Mouse (Mus musculus) urinary bladder, postnatal 36 days (tissue): ENCODE measurements at regions not wholly inside any gene's neighbourhood (a gene's known extent, or its start where the extent isn't known, plus 50 kb on each side); places are given as distances from the start of the nearest gene placed in this dataset.

Experiments
- DNase-seq, 2 experiments: peaks; one replicate each; pipeline ENCODE4 v3.0.0; 2022; ENCODE audit warnings: low spot score in 2 of 2, mixed read lengths in 1 of 2

DNA sequence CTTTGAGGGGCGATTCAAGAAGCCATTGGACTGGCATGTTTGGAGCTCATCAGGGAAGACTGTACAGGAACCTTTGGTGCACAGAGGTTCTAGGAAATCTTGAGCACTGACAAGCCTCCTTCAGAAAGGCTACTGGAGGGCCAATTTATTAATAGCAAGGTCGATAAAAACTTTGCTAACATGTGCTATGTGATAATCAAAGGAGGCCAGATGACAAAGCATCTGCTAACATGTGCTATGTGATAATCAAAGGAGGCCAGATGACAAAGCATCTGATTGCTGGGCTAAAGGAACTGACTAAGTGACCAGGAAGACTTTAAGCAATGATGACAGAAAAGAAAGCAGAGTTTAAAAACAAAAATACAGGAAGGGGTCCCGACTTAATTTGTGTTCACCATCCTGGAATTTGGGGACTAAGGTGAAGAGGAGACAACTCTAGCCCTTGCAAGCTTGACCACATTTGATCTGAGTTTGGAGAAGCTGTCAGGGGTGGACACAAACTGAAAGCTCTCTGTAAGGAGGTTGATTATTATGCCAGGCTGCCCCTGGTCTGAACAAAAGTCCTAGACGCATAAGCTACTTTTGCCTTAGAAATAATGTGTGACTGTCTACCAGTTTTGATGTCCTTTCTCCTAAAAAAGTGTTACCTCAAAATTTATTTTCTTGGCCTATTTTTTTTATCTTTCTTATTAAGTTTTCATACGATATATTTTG, 455.5 kb upstream of the Fam92a start:
- DNase-seq: no peak

DNA sequence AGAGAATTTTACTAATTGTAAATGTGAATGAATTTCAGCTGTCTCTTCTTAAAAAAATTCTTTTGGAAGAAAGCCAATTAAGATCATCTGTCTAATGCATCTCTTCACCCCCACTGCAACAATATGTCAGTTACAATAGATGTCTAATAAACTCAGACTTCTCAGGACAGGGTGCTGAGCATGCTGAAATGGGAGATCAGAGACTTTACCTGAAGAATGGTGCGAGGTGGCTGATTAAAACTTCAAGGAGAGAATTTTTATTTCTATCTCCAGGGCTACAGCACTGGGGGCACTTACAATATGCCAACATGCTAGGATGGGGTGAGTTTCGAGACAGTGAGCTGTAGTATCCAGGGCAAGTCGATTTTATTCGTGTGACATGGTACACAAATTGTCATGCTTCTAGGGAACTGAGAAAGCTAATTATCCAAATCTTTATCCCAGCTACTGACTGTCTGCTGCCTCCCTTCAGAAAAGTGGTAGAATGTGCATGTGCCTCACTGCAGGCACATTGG, 449.0 kb upstream of the Fam92a start:
- no peak for DNase-seq

DNA sequence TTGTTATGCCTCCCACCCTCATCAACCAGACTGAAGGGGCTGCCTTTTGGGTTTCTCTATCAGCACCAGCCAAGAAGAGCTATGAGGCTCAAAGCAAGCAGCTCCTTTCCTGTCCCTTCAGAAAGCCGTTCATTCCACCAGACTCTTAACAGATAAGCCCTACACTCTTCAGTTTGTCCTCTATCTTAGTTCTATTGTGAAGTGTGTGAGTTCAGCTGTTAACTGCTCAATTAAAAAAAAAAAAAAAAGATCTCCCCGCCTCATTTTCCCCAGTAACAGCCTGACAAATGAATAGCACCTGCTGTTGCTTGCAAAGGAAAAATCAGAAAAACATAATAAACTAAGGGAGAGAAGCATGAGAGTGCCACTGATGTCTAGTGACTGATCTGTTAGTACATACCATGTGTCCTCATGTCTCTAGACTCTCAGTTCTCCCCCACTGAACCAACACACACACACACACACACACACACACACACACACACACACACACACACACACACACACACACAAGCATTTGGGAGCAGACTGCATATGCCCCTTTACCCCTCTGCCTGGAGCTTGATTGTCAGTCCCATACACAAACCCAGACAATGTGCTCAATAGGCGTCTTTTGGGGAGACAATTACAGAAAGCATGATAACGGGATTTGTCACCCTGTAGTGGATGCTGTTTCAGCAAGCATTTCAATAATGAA, 448.4 kb upstream of the Fam92a start:
- no peak for DNase-seq

DNA sequence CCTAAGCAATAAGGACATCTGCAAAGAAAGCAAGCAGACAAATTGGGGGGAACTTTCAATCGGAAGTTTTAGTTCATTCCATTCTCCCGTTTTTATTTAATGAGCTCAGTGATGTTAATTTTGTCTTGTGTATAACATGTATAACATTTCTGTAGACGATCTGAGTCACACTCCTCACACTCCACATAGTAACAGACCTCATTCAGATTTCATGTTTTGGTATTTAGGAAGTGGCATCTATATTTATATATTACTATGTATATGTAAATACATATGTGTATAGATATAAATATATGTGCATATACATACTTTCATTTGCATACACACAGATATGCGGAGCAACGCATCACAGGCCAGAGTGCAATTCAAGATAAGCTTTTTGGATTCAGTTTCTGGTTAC, 444.9 kb upstream of the Fam92a start:
- DNase-seq: no peak

DNA sequence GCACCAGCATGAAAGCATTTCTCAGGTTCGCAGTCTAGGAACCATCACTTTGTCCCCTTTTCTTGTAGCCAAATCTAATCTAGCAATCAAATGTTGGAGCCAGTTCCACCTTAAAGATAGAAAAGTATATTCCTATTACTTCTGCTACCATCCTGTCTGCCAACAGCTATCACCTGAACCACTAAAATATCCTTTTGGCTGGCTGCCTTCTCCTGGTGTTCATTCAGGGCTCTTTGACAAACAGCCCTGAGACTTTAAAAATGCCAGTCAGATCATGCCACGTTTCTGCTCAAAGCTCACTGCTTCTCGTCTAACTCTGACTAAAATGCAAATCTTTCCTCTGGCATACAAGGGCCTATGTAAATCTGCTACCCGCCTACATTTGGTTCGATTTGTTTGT, 439.7 kb upstream of the Fam92a start:
- DNase-seq: no peak

DNA sequence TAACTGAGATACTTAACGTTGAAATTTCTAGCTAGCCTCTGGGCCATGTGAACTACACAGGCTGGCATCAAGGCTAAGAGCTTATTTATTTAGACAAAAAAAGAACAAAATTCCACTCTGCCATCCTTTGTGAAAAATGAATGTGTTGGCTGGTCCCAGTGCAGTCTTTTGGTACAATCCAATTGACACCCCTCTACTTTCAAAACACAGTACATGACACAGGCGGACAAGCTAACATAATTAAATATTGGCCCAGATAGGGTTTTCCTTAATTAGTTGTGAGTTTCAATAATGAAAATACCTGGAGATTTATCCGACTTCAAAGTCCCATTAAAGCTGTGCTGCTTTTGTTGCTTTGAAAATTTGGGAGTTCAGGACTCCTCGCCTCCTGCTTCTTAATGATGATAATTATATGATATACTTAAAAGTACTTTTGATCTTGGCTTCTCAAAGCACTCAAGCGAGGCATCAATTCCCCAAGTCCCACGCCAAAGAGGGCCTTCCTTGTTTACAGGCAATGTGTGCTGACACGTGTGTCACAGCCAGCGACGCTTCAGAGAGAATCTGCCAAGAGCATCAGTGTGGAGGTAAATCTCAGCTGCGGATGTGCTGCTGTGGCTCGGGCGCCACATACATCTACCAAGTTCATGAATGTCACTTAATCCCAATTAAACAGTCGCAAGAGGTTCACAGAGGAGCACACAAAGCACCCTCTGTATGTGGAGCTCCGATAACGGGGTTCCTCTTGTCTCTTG, 429.5 kb upstream of the Fam92a start:
- no peak for DNase-seq

DNA sequence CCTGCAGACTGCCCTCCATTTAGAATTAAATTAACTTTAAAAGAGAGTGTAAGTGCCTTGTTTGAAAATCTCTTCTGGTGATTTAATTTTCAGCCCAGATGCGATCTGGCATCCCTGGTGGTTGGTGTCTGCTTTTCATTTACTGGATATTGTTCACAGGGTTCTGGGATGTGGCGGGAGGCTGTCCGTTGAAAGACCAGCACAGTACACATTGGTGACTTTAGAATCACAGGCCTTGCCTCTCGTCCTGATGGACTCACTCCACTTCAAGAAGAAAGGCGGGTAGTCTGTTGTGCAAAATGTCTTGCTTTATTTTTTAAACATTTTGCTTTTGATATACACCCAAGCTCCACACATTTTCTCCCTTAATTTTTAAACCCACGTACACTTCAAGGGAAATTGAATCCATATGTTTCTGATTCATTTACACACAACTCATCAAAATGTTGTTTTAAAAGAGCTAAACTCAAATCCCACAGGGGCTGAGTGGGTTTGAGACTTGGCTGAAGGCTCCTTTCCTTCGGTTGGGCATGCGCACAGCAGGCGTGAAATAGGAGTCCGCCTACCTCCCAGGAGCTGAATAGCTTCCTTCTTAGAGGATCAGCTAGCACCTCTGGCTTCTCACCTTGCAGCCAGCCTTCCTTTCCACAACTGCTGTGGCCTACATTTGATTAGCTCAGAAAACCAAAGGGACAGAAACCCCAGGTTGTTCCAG, 424.1 kb upstream of the Fam92a start:
- no peak for DNase-seq

DNA sequence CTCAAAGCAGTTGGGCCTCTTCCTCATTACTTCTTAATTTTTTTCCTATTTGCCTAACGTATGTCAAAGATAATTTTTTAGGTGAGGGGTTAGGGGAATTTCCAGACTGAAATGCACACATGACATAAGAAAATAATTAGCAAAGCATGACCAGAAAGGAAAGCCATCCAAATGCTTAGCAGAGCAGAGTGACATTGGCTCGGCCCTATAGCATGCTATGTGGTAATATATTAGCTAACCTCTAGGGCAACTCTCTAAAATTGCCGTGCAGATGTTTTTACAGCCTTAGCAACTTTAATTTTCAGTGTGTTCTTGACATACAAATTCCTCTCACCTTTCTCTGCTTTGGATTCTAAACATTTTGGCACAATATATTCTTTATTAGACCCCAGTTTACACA, 421.2 kb upstream of the Fam92a start:
- no peak for DNase-seq

DNA sequence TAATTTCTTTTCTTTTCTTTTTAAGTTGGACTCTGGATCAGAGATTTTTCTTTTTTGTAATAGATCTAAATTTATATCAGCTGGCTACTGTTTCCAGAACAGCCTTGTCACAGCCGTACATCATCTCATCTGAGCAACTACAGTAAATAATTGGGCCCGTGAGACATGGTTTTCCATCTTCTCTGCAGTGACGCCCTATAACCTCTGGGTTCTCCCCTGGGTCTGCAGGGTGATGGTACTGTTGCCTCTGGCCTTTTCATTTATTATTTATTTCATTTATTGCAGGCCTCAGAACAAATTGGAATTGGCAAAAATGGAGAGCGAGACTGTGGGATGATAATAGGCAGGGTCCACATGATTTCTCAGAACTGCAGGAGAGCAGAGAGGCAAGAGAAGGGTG, 406.3 kb upstream of the Fam92a start:
- no peak for DNase-seq

DNA sequence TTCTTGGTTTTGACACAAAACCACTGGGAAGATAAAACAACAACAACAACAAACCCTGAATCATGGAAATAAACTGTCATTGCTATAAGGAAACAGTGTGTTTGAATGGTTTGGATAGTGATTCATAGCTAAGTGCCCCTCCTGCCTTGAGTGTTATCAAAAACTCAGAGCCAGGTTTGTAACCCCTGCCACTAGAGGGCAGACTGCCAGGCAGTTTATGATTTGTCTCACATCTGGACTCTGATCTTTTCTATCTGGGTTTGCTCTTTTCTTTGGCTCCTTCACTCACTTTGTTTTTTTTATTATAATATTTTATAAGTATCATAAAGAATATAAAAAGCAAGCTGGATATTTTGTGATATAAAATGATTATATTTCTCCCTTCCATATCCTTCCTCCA, 400.1 kb upstream of the Fam92a start:
- no peak for DNase-seq

DNA sequence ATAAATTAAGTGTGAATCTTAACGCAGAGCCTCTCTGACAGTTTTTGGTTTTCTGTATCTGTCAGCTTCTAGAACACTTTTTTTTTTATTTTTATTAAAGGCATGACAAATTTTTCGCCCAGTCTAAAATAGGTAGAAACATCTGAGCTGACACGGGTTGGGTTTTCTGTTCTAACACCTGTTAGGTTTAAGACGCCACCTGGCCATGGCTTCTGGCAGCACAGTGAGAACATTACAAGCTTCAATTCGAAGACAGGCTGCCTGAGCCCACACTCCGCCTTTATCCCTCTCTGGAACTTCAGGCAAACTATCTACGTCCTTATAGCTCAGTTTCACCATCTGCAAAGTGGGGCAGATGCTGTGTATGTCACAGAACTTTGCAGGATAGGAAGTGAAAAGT, 398.9 kb upstream of the Fam92a start:
- DNase-seq: no peak

DNA sequence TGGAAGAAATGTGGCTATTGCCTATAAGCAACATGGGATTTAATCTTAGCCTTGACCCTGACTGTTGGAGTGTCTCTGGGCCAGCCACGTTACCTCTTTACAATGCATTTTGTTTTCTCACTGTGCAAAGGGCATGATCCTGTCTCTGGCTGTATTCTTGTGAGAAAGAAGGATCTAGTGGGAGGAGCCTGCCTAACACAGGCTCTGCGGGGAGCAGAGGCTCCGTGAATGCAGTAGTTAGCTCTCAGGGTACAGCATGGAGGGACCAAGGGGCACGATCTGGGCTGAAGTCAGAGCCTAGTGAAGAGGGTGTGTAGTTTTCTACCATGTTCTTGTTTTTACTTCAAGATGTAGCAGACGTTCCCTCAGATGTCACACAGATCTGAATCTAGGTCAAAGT, 395.8 kb upstream of the Fam92a start:
- DNase-seq: no peak

DNA sequence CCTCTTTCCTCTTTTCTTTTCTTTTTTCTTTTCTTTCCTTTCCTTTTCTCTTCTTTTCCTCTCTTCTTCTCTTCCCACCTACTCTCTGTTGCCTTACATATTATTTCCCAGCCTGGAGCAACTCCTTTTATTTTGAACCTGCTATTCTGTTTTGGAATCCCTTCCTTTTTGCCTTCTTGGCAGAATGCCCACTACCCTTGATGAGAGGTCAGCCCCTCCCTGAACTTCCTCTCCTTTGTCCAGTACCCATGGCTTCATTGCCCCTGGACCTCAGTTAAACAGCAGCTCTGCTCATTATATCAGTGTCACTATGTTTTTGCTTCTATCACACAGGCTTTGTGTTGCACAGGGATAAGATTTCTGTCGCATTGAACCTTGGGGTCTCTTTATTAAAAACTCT, 391.2 kb upstream of the Fam92a start:
- no peak for DNase-seq

DNA sequence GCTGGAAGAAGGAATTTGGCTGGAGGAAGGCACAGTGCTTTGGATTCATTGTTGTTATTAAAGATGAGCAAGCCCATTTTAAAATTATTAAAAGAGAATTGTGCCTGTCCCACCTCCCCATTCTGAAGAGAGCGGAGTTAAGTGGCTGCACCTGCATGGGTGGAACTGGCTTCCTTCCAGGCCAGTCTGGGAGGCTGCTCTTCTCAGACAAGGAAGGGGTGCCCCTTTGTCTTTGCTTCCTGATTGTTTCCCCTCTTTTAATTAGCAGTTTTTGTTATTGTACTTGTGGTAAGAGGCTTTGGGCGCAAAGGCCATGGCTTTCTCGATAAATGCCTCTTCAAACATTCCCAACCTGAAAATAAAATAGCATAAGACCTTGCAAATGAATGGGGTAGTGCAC, 388.7 kb upstream of the Fam92a start:
- no peak for DNase-seq

DNA sequence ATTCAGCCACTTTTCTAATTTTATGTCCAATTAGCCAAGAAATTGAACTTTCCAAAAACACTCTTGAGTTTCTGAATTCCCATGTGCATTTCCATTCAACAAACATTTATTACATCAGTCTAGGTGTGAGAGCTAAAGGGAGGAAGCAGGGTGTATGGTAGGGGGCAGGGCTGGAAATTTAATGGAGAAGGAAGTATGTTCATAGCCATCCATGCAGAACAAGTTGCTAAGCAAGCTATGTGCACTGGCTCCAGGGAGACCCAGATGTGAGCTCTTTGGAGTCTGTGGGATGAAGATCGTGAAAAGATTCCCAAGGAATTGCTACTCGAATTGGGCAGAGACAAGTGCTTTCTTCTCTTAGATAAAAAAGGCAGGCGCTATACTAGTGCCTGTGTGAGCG, 388.2 kb upstream of the Fam92a start:
- no peak for DNase-seq

DNA sequence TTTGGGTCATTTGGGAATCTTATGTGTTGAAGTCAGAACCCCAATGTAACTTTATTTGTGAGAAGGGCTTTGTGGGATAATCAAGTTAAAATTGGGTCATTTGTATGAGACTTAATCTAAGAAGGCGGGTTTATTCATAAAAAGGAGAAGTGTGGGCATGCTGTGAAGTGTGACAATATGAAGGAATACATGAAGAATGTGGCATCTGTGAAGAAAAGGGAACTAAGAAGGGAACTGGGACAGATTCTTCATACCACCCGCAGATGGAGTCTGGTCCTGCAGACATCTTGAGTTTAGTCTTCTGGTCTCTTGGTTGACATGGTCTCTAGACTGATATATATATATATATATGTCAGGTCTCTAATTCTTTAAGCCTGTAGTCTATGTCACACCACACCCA, 385.3 kb upstream of the Fam92a start:
- no peak for DNase-seq

DNA sequence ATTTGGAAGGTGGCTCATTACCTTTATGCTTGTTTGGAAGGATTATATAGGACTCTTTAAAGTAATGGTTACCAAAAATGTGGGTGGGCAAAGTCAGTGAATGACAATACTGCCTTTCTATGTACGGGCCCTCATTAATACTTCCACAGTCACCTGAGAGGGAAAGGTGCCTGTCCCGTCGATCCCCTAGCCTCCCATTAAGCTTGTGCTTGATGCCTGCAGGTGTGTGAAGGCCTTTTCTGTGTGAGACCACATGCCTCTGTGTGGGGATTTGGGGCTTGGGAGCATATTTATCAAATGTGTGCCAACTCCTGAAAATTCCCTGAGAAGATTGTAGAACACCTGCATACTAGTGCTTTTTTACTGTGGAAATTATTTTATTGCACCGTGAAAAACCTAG, 377.4 kb upstream of the Fam92a start:
- no peak for DNase-seq

DNA sequence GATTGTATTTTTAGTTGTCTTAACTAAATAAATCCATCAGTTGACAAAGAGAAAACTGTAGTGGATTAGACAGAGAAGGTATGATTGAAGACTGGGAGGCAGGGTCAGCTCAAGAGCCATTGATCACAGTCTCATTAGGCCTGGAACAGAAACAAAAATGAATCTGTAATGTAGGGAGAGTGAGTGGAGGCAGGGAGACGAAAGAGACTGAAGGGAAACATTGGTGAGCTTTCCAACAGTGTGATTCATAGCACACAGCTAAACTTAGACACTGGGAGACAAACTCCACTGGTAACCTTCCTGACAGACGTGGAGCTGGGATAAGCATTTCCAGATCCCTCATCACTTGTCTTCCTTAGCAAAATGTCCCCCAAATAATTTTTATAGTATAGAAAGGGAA, 372.1 kb upstream of the Fam92a start:
- DNase-seq: no peak

DNA sequence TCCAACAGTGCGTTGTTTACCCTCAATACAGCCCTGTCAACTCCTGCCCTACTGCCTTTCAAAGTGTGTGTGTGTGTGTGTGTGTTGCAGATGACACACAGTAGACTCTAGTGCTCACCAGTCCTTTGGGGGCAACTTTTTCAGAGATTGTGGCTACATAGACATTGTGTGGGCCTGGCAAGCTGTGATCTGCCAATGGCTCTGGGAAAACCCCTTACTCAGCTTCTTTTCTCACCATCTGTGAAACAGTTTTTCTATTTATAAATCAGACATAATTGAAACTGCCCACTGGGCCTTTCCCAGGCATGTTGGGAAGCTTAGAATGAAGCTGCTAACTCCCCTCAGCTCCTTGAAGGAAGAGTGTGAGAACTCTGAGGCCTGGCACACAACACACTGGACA, 369.7 kb upstream of the Fam92a start:
- no peak for DNase-seq

DNA sequence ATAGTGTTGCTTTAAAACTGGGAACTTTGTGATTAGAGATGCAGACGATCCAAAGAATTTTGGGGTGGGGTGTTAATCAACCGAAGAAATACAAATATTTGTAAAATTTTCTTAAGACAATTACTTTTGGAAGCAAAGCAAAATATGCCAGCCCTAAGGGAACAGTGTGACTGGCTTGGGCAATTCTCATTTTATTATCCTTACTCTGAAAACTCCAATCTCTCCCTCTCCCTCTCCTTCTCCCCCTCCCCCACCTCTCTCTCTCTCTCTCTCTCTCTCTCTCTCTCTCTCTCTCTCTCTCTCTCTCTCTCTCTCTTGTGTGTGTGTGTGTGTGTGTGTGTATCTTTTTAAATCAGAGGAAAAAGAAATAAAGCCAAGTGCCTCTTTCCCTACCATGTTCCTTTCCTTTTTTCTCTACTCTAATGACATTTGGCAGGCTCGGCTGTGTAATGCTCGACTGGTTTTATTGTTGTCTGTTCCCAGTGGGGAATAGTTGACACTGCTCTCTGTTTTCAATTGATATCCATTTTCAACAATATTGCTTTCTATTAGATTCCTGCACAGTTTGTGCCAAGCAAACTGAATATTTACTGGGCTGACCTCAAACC, 367.5 kb upstream of the Fam92a start:
- DNase-seq: no peak

DNA sequence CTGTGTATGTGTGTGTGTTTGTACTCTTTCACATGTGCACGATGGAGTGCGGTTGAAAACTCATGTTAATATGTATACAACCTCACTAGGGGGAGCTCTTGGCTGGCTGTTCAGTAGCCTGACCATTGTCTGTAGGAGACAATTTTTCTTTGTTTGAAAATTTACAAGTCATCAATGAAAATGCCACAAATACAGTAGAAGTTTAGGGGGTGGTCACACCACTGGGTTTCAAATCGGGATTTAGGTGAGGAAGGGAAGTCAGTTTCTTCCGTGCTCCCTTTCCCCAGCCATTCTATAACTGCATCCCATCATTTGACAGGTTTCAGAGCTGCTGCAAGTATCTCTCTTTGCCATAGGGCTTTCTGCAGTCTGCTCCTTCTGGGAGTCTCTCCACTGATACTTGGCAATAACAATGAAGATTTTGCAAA, 366.9 kb upstream of the Fam92a start:
- no peak for DNase-seq

DNA sequence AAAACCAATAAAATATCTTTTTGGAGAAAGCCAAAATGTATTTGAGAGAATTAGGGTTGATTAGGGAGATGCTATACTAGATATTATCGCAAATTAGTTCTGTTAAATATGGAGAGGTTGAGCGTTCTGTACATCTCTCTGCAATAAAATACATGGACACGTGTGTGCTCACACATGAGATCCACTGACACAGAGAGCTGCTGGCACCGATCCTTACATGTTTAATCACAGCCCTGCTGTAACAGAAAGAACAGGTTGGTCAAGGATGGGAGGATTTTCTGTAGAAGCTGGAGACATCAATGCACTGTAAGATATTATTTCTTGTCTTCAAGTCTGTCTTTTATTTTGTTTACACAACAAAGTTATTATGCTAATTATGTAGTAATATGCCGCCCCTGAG, 366.2 kb upstream of the Fam92a start:
- no peak for DNase-seq
